Mouse (Mus musculus) kidney, adult 2 months (tissue): Measurements from ENCODE around the gene Pcca.
A peak's percentile ranks its signal among the peaks of the same experiment; 100 is the strongest.

ENCODE experiments used
- CTCF ChIP-seq: fragments of 200-500 bp; conservative IDR thresholded peaks from 2 replicates; pipeline ENCODE4 v1.5.1; 2011; ENCODE audit warnings: low read depth, mild to moderate bottlenecking, control low read depth, low read length, moderate library complexity, mixed read lengths; ENCODE audit not compliant: insufficient read depth, insufficient read length
- POLR2A ChIP-seq: fragments of 200-500 bp; IDR thresholded peaks from one replicate; pipeline ENCODE4 v1.6.1; 2011; ENCODE audit warnings: low read depth, low read length, control low read depth

- no peak for TF ChIP-seq POLR2A
- peak; percentile 76 for TF ChIP-seq CTCF
Measured at GRCm38 (mm10) chr14:122902884-122903283, 368.8 kb downstream of the Pcca start.
